Mouse (Mus musculus): Measurements from ENCODE around the gene Cped1. TPM values are rescaled to one million over a fixed set of nuclear protein-coding genes. Genes with fewer than 3 reads are reported as not detected.

The Cped1 gene
- 3.9 and 6.7 TPM in 2 replicates for polyA plus RNA-seq (2012; rRNA removed)

DNA sequence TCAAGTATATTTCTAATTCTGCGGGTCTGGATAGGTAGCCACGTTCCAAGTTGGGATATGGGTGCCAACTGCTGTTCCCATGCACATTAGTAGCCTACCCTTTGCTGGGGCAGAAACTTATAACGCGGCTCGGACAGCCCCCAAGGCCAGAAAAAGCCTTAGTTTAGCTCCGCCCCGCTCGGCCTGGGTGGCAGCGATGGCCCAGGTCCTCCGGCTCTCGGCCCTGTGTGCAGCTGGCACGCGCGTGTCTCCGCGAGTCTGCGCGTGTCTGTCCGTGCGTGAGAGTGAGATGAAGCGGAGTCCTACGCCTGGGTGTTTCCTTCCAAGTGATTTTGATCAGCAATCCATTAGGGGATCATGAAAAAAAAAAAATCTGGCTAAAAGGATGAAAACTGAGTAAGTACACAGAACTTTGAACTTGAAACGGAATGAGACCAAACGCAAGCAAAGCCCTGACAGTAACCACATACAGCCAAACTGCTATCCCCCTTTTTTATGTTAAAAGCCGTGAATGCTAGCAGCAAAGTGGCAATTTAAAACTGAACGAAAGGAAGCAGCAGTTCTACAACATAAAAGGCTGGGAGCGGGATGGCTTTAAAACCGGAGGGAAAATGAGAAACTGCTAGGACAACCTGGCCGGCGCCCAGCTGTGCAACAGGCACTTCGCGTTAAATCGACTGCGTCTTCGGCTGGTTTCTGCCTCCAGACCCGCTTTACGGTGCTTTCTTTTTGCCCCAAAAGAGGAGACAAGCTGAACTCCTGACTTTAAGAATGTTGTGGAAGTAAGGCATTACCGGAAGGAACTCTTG is at the start of gene Cped1:
Gene Cped1 (plus strand): TSS at position 185 of the 809 bp plus-strand sequence.

DNA sequence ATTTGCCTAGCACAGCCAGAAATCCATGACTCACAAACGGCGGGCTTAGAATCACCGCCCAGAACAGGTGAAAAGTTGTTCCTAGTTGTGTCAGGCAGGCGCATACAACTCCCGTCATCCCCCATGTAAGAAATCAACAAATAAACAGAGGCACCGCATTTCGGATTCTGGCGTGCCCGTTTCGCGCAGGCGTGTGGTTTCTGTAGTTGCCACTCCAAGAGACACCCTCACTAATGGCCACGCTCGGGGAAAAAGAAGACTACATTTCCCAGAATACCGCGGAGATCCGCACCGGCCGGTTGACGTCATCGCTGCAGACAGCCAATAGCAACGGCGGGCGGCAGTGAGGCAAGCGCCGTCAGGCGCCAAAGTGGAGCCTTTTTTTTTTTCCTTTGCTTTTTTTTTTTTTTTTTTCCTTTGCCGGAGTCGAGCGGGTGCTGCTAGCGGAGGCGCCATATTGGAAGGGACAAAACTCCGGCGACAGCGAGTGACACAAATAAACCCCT is 36.4 kb upstream of the Cped1 start, which contains the start of gene Ing3:
Gene Ing3 (plus strand): TSS at position 346 of the 506 bp plus-strand sequence.

DNA sequence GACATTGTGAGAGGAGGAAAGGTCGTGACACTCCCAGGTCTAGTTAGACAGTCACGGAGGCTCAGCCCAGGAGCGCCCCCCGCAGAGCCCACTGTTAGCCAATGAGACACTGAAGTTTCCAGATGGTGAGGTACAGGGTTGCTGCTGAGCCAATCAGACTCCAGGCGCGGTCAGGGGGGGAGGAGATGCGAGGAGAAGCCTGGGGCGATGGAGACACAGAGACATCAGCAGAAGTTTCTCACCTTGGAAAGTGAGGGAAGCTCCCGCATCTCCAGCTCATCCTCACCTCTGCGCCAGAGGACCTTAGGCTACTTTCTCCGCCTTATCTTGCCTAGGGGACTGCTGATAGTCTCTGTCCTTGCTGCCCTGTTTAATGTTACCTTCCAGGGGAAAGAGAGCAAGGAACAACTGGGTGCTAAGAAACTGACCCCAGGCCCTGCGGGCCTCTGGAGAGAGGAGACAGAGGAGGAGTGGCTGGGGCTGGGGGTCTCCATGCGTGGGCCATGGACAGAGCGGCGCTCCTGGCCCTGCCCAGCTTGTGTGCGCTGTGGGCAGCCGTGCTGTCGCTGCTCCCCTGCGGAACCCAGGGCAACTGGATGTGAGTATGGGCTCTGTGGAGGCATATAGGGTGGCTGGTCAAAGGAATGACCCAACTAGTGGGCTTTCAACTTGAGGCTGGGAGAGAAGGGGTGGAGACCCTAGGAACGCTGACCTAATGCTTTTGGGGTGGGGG is 302.5 kb downstream of the Cped1 start, which contains the start of gene Wnt16:
Gene Wnt16 (plus strand): TSS at position 224 of the 733 bp plus-strand sequence.

Other genes starting within 250 kb of the Cped1 start
- 12.6 and 12.9 TPM in 2 replicates for gene Tspan12, start 133.4 kb upstream of the Cped1 start, polyA plus RNA-seq (2012; rRNA removed)
- 23.0 and 26.5 TPM in 2 replicates for gene Ing3, start 36.3 kb upstream of the Cped1 start, polyA plus RNA-seq (2012; rRNA removed)

Measured in central nervous system, embryonic 14 days (tissue).